Mouse (Mus musculus): Measurements from ENCODE around the gene Ugt1a1. TPM values are rescaled to one million over a fixed set of nuclear protein-coding genes. Genes with fewer than 3 reads are reported as not detected.

Ugt1a1 gene
- polyA plus RNA-seq, 1 experiment from 2014 or later: 0.21 TPM

GRCm38 (mm10) chr1:88246386-88246785 is 34.6 kb downstream of the Ugt1a1 start:
- no peak overlapping the region for H3K4me3 ChIP-seq (ENCODE audit: low read depth, low read length)
- H3K9ac ChIP-seq (replicated peaks; ENCODE audit: low read depth): no peak overlapping the region
- H3K36me3 ChIP-seq (ENCODE audit: insufficient read depth, low read length): no peaks in the 10 kb centered on the region
- no peak for DNase-seq (ENCODE audit: low spot score)
- H3K9me3 ChIP-seq (ENCODE audit: low read length): peaks cover 71% of the 10 kb centered on the region
- 40% methylated on average over 6 of the region's 6 CpGs for WGBS
- TF ChIP-seq EP300 (IDR thresholded peaks at IDR 0.05) (no peak), CTCF (IDR thresholded peaks at IDR 0.05) (no peak)
- no peaks in the 10 kb centered on the region for H3K4me1 ChIP-seq (ENCODE audit: insufficient read depth, low read depth, low read length)
- no peak overlapping the region for H3K27ac ChIP-seq (ENCODE audit: low read length)
- H3K27me3 ChIP-seq (replicated peaks; ENCODE audit: insufficient read depth, low read length): no peaks in the 10 kb centered on the region
- H3K4me2 ChIP-seq (replicated peaks; ENCODE audit: low read depth, low read length): no peak overlapping the region
- no peak for ATAC-seq

GRCm38 (mm10) chr1:88247660-88248059 is 35.9 kb downstream of the Ugt1a1 start:
- Histone ChIP-seq H3K9me3 (ENCODE audit: low read length) (peaks cover 64% of the 10 kb centered on the region), H3K27me3 (replicated peaks; ENCODE audit: insufficient read depth, low read length) (no peaks in the 10 kb centered on the region), H3K4me2 (replicated peaks; ENCODE audit: low read depth, low read length) (no peak overlapping the region), H3K36me3 (ENCODE audit: insufficient read depth, low read length) (no peaks in the 10 kb centered on the region), H3K4me1 (ENCODE audit: insufficient read depth, low read depth, low read length) (no peaks in the 10 kb centered on the region), H3K27ac (ENCODE audit: low read length) (no peak overlapping the region), H3K9ac (replicated peaks; ENCODE audit: low read depth) (no peak overlapping the region), H3K4me3 (ENCODE audit: low read depth, low read length) (no peak overlapping the region)
- ATAC-seq (no peak), DNase-seq (ENCODE audit: low spot score) (no peak)
- no peak for TF ChIP-seq CTCF (IDR thresholded peaks at IDR 0.05)
- TF ChIP-seq EP300 (IDR thresholded peaks at IDR 0.05): no peak
- 43% methylated on average over 2 of the region's 2 CpGs for WGBS

GRCm38 (mm10) chr1:88248658-88249057 is 36.9 kb downstream of the Ugt1a1 start:
- no peaks in the 10 kb centered on the region for H3K27me3 ChIP-seq (replicated peaks; ENCODE audit: insufficient read depth, low read length)
- WGBS: 64% methylated on average over 4 of the region's 4 CpGs
- H3K9me3 ChIP-seq (ENCODE audit: low read length): peaks cover 64% of the 10 kb centered on the region
- H3K9ac ChIP-seq (replicated peaks; ENCODE audit: low read depth): no peak overlapping the region
- H3K4me1 ChIP-seq (ENCODE audit: insufficient read depth, low read depth, low read length): no peaks in the 10 kb centered on the region
- H3K4me3 ChIP-seq (ENCODE audit: low read depth, low read length): no peak overlapping the region
- DNase-seq (ENCODE audit: low spot score): no peak
- TF ChIP-seq CTCF (IDR thresholded peaks at IDR 0.05): no peak
- TF ChIP-seq EP300 (IDR thresholded peaks at IDR 0.05): no peak
- H3K4me2 ChIP-seq (replicated peaks; ENCODE audit: low read depth, low read length): no peak overlapping the region
- no peak overlapping the region for H3K27ac ChIP-seq (ENCODE audit: low read length)
- no peak for ATAC-seq
- H3K36me3 ChIP-seq (ENCODE audit: insufficient read depth, low read length): no peaks in the 10 kb centered on the region

DNA sequence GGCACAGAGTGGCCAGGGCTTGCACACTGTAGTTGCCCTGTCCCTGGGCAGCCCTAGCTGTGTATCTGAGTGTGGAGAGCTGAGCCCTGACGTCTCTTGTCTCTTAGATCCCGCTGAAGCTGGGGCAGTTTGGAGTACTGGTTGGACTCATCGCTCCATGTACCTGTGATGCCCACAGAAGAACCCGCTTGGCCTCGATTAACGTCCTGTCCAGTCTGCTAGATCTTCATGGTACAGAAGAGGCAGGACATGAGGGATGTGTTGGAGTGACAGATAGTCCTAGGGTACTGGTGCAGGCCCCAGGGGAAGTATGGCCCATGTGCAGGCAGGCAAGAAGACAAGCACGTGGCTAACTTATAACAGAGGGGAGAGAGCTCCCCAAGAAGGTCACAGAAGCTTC is 37.8 kb downstream of the Ugt1a1 start:
- DNase-seq (ENCODE audit: low spot score): no peak
- no peak overlapping the region for H3K4me3 ChIP-seq (ENCODE audit: low read depth, low read length)
- no peaks in the 10 kb centered on the region for H3K36me3 ChIP-seq (ENCODE audit: insufficient read depth, low read length)
- no peak overlapping the region for H3K27ac ChIP-seq (ENCODE audit: low read length)
- TF ChIP-seq EP300 (IDR thresholded peaks at IDR 0.05) (no peak), CTCF (IDR thresholded peaks at IDR 0.05) (no peak)
- H3K4me1 ChIP-seq (ENCODE audit: insufficient read depth, low read depth, low read length): no peaks in the 10 kb centered on the region
- ATAC-seq: no peak
- H3K9ac ChIP-seq (replicated peaks; ENCODE audit: low read depth): no peak overlapping the region
- H3K4me2 ChIP-seq (replicated peaks; ENCODE audit: low read depth, low read length): no peak overlapping the region
- WGBS: 75% methylated on average over 7 of the region's 7 CpGs
- H3K27me3 ChIP-seq (replicated peaks; ENCODE audit: insufficient read depth, low read length): no peaks in the 10 kb centered on the region
- H3K9me3 ChIP-seq (ENCODE audit: low read length): peaks cover 66% of the 10 kb centered on the region

- Histone ChIP-seq H3K9me3 (ENCODE audit: low read length) (peaks cover 64% of the 10 kb centered on the region), H3K36me3 (ENCODE audit: insufficient read depth, low read length) (no peaks in the 10 kb centered on the region), H3K27me3 (replicated peaks; ENCODE audit: insufficient read depth, low read length) (no peaks in the 10 kb centered on the region), H3K4me3 (ENCODE audit: low read depth, low read length) (no peak overlapping the region), H3K9ac (replicated peaks; ENCODE audit: low read depth) (no peak overlapping the region), H3K27ac (ENCODE audit: low read length) (no peak overlapping the region), H3K4me1 (ENCODE audit: insufficient read depth, low read depth, low read length) (no peaks in the 10 kb centered on the region), H3K4me2 (replicated peaks; ENCODE audit: low read depth, low read length) (no peak overlapping the region)
- ATAC-seq (no peak), DNase-seq (ENCODE audit: low spot score) (no peak)
- 76% methylated on average over 5 of the region's 5 CpGs for WGBS
- TF ChIP-seq CTCF (IDR thresholded peaks at IDR 0.05) (no peak), EP300 (IDR thresholded peaks at IDR 0.05) (no peak)
Observed at GRCm38 (mm10) chr1:88250023-88250422, 38.3 kb downstream of the Ugt1a1 start.

DNA sequence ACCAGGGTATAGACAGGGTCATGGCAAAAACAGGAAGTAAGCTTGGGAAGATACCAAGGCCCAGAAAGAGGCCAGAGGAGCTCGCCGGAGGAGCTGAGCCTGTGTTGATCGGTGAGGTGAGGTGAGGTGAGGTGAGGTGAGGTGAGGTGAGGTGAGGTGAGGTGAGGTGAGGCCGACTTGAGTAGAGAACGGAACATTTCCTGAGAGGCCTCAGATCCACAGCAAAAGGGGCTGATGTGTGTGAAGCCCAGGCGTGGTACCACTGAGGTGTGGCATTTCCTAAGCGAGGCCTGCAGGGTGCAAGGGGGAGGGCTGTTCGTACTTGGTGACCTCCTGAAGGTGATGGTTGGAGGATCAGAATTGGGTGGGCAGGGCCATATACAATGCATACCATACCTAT is 41.3 kb downstream of the Ugt1a1 start:
- H3K27me3 ChIP-seq (replicated peaks; ENCODE audit: insufficient read depth, low read length): no peaks in the 10 kb centered on the region
- 69% methylated on average over 8 of the region's 8 CpGs for WGBS
- no peaks in the 10 kb centered on the region for H3K4me1 ChIP-seq (ENCODE audit: insufficient read depth, low read depth, low read length)
- no peak overlapping the region for H3K27ac ChIP-seq (ENCODE audit: low read length)
- no peak overlapping the region for H3K4me2 ChIP-seq (replicated peaks; ENCODE audit: low read depth, low read length)
- no peak overlapping the region for H3K4me3 ChIP-seq (ENCODE audit: low read depth, low read length)
- ATAC-seq (no peak), DNase-seq (ENCODE audit: low spot score) (no peak)
- peaks cover 46% of the 10 kb centered on the region for H3K9me3 ChIP-seq (ENCODE audit: low read length)
- TF ChIP-seq EP300 (IDR thresholded peaks at IDR 0.05) (no peak), CTCF (IDR thresholded peaks at IDR 0.05) (no peak)
- no peaks in the 10 kb centered on the region for H3K36me3 ChIP-seq (ENCODE audit: insufficient read depth, low read length)
- H3K9ac ChIP-seq (replicated peaks; ENCODE audit: low read depth): no peak overlapping the region

DNA sequence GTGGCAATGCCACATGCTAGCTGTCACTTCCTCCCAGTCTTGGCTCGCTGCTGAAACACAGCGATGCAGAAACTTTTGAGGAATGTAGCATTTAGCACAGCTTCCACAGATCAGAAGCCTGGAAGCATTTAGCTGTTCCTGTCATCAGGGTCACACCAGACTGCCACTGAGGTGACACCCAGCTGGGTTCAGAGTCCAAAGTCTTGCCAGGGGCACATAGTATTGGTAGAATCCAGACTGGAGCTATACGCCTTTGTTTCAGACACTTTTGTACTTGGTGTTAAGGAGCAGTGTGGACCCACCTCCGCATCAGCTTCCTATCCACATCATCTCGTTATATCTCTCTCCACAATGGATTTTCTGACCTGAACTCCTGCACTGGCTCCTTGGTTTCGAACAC is 41.8 kb downstream of the Ugt1a1 start:
- Histone ChIP-seq H3K9me3 (ENCODE audit: low read length) (peaks cover 42% of the 10 kb centered on the region), H3K4me2 (replicated peaks; ENCODE audit: low read depth, low read length) (no peak overlapping the region), H3K27ac (ENCODE audit: low read length) (no peak overlapping the region), H3K27me3 (replicated peaks; ENCODE audit: insufficient read depth, low read length) (no peaks in the 10 kb centered on the region), H3K4me1 (ENCODE audit: insufficient read depth, low read depth, low read length) (no peaks in the 10 kb centered on the region), H3K36me3 (ENCODE audit: insufficient read depth, low read length) (no peaks in the 10 kb centered on the region), H3K9ac (replicated peaks; ENCODE audit: low read depth) (no peak overlapping the region), H3K4me3 (ENCODE audit: low read depth, low read length) (no peak overlapping the region)
- DNase-seq (ENCODE audit: low spot score) (no peak), ATAC-seq (no peak)
- 66% methylated on average over 6 of the region's 6 CpGs for WGBS
- TF ChIP-seq EP300 (IDR thresholded peaks at IDR 0.05): no peak

Measured in lung, postnatal 0 days (tissue).